Mouse (Mus musculus) kidney, embryonic 16.5 days (tissue): Measurements from ENCODE around the gene Pdpk1. TPM values are rescaled to one million over a fixed set of nuclear protein-coding genes. Genes with fewer than 3 reads are reported as not detected.
"Not testable (repeated sequence)": the region's sequence is repeated elsewhere in the genome, so short reads cannot be mapped to it uniquely, and the experiment has no call there.

Experiments used
- ATAC-seq: fragments of 200-750 bp; cut with Nextera tagmentation; 2 replicates; pipeline ENCODE4 v1.8.0; 2017; ENCODE audit warnings: moderate TSS enrichment; ENCODE audit not compliant: low FRiP score, low TSS enrichment
- H3K27ac ChIP-seq: fragments of 300-500 bp; sonication (generic); 2 replicates; pipeline ENCODE4 v1.5.1; 2014; ENCODE audit warnings: low read length
- H3K27me3 ChIP-seq: fragments of 300-500 bp; sonication (generic); 2 replicates; pipeline ENCODE4 v1.6.1; 2014; ENCODE audit warnings: low read length, control low read depth, mixed read lengths; ENCODE audit not compliant: insufficient read depth
- H3K36me3 ChIP-seq: fragments of 300-500 bp; sonication (generic); 2 replicates; pipeline ENCODE4 v1.6.1; 2014; ENCODE audit warnings: low read length, control low read depth, mixed read lengths; ENCODE audit not compliant: insufficient read depth
- H3K4me1 ChIP-seq: fragments of 300-500 bp; sonication (generic); 2 replicates; pipeline ENCODE4 v1.6.1; 2014; ENCODE audit warnings: low read length, control low read depth, mixed read lengths; ENCODE audit not compliant: insufficient read depth
- H3K4me2 ChIP-seq: fragments of 300-500 bp; sonication (generic); replicated peaks from 2 replicates; pipeline ENCODE4 v1.6.1; 2014; ENCODE audit warnings: low read depth, low read length
- H3K4me3 ChIP-seq: fragments of 300-500 bp; sonication (generic); 2 replicates; pipeline ENCODE4 v1.5.1; 2014; ENCODE audit warnings: mild to moderate bottlenecking, low read length
- H3K9ac ChIP-seq: fragments of 300-500 bp; sonication (generic); replicated peaks from 2 replicates; pipeline ENCODE4 v1.6.1; 2014; ENCODE audit warnings: low read length
- H3K9me3 ChIP-seq: fragments of 300-500 bp; sonication (generic); 2 replicates; pipeline ENCODE4 v1.6.1; 2016; ENCODE audit warnings: low read length, control low read depth
- WGBS: fragments of 180-500 bp; shearing (Covaris S2); extraction: QIAGEN DNeasy Blood & Tissue Kit; methylation state at CpG from one replicate; pipeline ENCODE4 v1.1.7; 2014; 5-methylcytosine and 5-hydroxymethylcytosine counted together
- polyA plus RNA-seq: library from polyadenylated mRNA; unstranded; fragments of >200 nt; fragmentation: Nextera tagmentation; extraction: Ambion mirVana; gene quantifications from 2 replicates; pipeline ENCODE4 v1.2.1, GENCODE M21; 2015

Pdpk1 gene
- polyA plus RNA-seq, 1 experiment from 2014 or later, result 34.9 TPM

- H3K27ac ChIP-seq, result no peak overlapping the region
- no peak overlapping the region for H3K4me3 ChIP-seq
- no peak overlapping the region for H3K4me2 ChIP-seq
- no peaks in the 10 kb centered on the region for H3K4me1 ChIP-seq
- peaks cover 56% of the 10 kb centered on the region for H3K36me3 ChIP-seq
- no peak for ATAC-seq
- H3K9me3 ChIP-seq, result no peaks in the 10 kb centered on the region
- H3K9ac ChIP-seq, result no peak overlapping the region
- H3K27me3 ChIP-seq, result no peaks in the 10 kb centered on the region
- WGBS, result 100% methylated on average over 1 of the region's 1 CpGs
These were observed 60.1 kb downstream of the Pdpk1 start for GRCm38 (mm10) chr17:24090575-24090974.

GRCm38 (mm10) chr17:24086399-24086798 is 64.3 kb downstream of the Pdpk1 start:
- WGBS, result 76% methylated on average over 4 of the region's 4 CpGs
- ATAC-seq, H3K4me1 ChIP-seq, H3K4me2 ChIP-seq, H3K27me3 ChIP-seq, H3K9ac ChIP-seq, H3K9me3 ChIP-seq, H3K27ac ChIP-seq, H3K4me3 ChIP-seq: not testable (repeated sequence)
- H3K36me3 ChIP-seq, result peaks cover 42% of the 10 kb centered on the region

- no peak for ATAC-seq
- no peak overlapping the region for H3K4me3 ChIP-seq
- no peak overlapping the region for H3K9ac ChIP-seq
- H3K4me1 ChIP-seq, result no peaks in the 10 kb centered on the region
- H3K27ac ChIP-seq, result no peak overlapping the region
- H3K9me3 ChIP-seq, result no peaks in the 10 kb centered on the region
- H3K4me2 ChIP-seq, result no peak overlapping the region
- H3K36me3 ChIP-seq, result peaks cover 41% of the 10 kb centered on the region
- no peaks in the 10 kb centered on the region for H3K27me3 ChIP-seq
- 52% methylated on average over 1 of the region's 1 CpGs for WGBS
These were observed 66.1 kb downstream of the Pdpk1 start for GRCm38 (mm10) chr17:24084593-24084992.

- H3K36me3 ChIP-seq, result peaks cover 34% of the 10 kb centered on the region
- ATAC-seq, result no peak
- H3K9me3 ChIP-seq, result no peaks in the 10 kb centered on the region
- H3K4me3 ChIP-seq, result no peak overlapping the region
- WGBS, result 93% methylated on average over 2 of the region's 2 CpGs
- H3K27ac ChIP-seq, result no peak overlapping the region
- H3K27me3 ChIP-seq, result no peaks in the 10 kb centered on the region
- no peak overlapping the region for H3K4me2 ChIP-seq
- H3K9ac ChIP-seq, result no peak overlapping the region
- H3K4me1 ChIP-seq, result peaks cover 2% of the 10 kb centered on the region
These were observed 73.6 kb downstream of the Pdpk1 start for GRCm38 (mm10) chr17:24077101-24077500.

GRCm38 (mm10) chr17:24072919-24073696 is 77.6 kb downstream of the Pdpk1 start, which contains the start of gene Kctd5:
Gene Kctd5, minus strand, starts transcription at chr17:24073485.
- ATAC-seq, result peak; percentile 99
- Histone ChIP-seq H3K4me2 (peak within 1 kb of the TSS; percentile 73), H3K36me3 (peaks cover 14% of the 10 kb centered on the region; the same call in 1 of the 2 replicates), H3K4me3 (peak within 1 kb of the TSS; percentile 95), H3K4me1 (peaks cover 14% of the 10 kb centered on the region), H3K27ac (peak within 1 kb of the TSS; percentile 73), H3K9me3 (no peaks in the 10 kb centered on the region), H3K27me3 (no peaks in the 10 kb centered on the region), H3K9ac (peak within 1 kb of the TSS; percentile 94)
- under 1% methylated on average over 62 of the region's 62 CpGs for WGBS

GRCm38 (mm10) chr17:24069531-24069930 is 81.2 kb downstream of the Pdpk1 start:
- WGBS, result 92% methylated on average over 3 of the region's 3 CpGs
- no peak for ATAC-seq
- no peaks in the 10 kb centered on the region for H3K9me3 ChIP-seq
- no peak overlapping the region for H3K27ac ChIP-seq
- no peak overlapping the region for H3K4me2 ChIP-seq
- no peak overlapping the region for H3K4me3 ChIP-seq
- peaks cover 14% of the 10 kb centered on the region for H3K4me1 ChIP-seq
- H3K9ac ChIP-seq, result no peak overlapping the region
- H3K36me3 ChIP-seq, result no peaks in the 10 kb centered on the region; the same call in 1 of the 2 replicates
- no peaks in the 10 kb centered on the region for H3K27me3 ChIP-seq

- no peak overlapping the region for H3K9ac ChIP-seq
- H3K27ac ChIP-seq, result no peak overlapping the region
- H3K9me3 ChIP-seq, result no peaks in the 10 kb centered on the region
- 88% methylated on average over 5 of the region's 5 CpGs for WGBS
- no peaks in the 10 kb centered on the region for H3K27me3 ChIP-seq
- H3K4me3 ChIP-seq, result no peak overlapping the region
- peaks cover 14% of the 10 kb centered on the region for H3K4me1 ChIP-seq
- H3K4me2 ChIP-seq, result no peak overlapping the region
- no peak for ATAC-seq
- no peaks in the 10 kb centered on the region; the same call in 1 of the 2 replicates for H3K36me3 ChIP-seq
These were observed 82.5 kb downstream of the Pdpk1 start for GRCm38 (mm10) chr17:24068271-24068670.

GRCm38 (mm10) chr17:24062459-24063155 is 88.1 kb downstream of the Pdpk1 start:
- Histone ChIP-seq H3K4me3 (no peak overlapping the region), H3K27ac (no peak overlapping the region), H3K9me3 (no peaks in the 10 kb centered on the region), H3K27me3 (no peaks in the 10 kb centered on the region), H3K4me2 (no peak overlapping the region), H3K9ac (no peak overlapping the region), H3K4me1 (no peaks in the 10 kb centered on the region), H3K36me3 (peaks cover 24% of the 10 kb centered on the region)
- 71% methylated on average over 4 of the region's 4 CpGs for WGBS
- no peak for ATAC-seq

- no peaks in the 10 kb centered on the region for H3K4me1 ChIP-seq
- no peak overlapping the region for H3K9ac ChIP-seq
- peaks cover 67% of the 10 kb centered on the region for H3K36me3 ChIP-seq
- H3K4me2 ChIP-seq, result no peak overlapping the region
- no peaks in the 10 kb centered on the region for H3K9me3 ChIP-seq
- no peak overlapping the region for H3K4me3 ChIP-seq
- 95% methylated on average over 5 of the region's 5 CpGs for WGBS
- ATAC-seq, result no peak
- H3K27me3 ChIP-seq, result no peaks in the 10 kb centered on the region
- no peak overlapping the region for H3K27ac ChIP-seq
These were observed 92.9 kb downstream of the Pdpk1 start for GRCm38 (mm10) chr17:24057730-24058245.
